Mouse (Mus musculus) testis, adult 2 months (tissue): Measurements from ENCODE around the gene Olfr676.

Experiments
- CTCF ChIP-seq: fragments of 200-500 bp; IDR thresholded peaks from 2 replicates; pipeline ENCODE4 v1.5.1; 2012; ENCODE audit warnings: low read depth, mild to moderate bottlenecking, inconsistent platforms, low read length, moderate library complexity; ENCODE audit not compliant: control insufficient read depth, insufficient read depth, insufficient replicate concordance
- POLR2A ChIP-seq: fragments of 200-500 bp; IDR thresholded peaks from 2 replicates; pipeline ENCODE4 v1.6.1; 2012; ENCODE audit warnings: low read depth, mild to moderate bottlenecking, inconsistent platforms, low read length, moderate library complexity; ENCODE audit not compliant: control insufficient read depth

- TF ChIP-seq CTCF (no peak), POLR2A (no peak)
Measured at GRCm38 (mm10) chr7:105001929-105002328, 30.6 kb upstream of the Olfr676 start, which contains the start of gene Olfr672.
